Mouse (Mus musculus): ENCODE measurements around the gene Oat. TPM values are rescaled to one million over a fixed set of nuclear protein-coding genes. Genes with fewer than 3 reads are reported as not detected.
A peak's percentile ranks its signal among the peaks of the same experiment; 100 is the strongest.

Gene Oat
- polyA plus RNA-seq, 1 experiment from 2014 or later: 270 TPM

GRCm38 (mm10) chr7:132559138-132559766, 16.9 kb downstream of the Oat start:
- no peaks in the 10 kb centered on the region for H3K9me3 ChIP-seq (ENCODE audit: low read depth, low read length)
- no peak overlapping the region for H3K9ac ChIP-seq
- H3K4me2 ChIP-seq: no peak overlapping the region
- DNase-seq (peak; percentile 43), ATAC-seq (ENCODE audit: insufficient read depth) (peak; percentile 54; the same call in 1 of the 2 replicates)
- no peaks in the 10 kb centered on the region for H3K27me3 ChIP-seq (ENCODE audit: insufficient read depth, low read length)
- H3K4me3 ChIP-seq (ENCODE audit: low read depth, low read length): no peak overlapping the region
- TF ChIP-seq CTCF (IDR thresholded peaks at IDR 0.05; ENCODE audit: low read depth): no peak
- peaks cover 77% of the 10 kb centered on the region for H3K36me3 ChIP-seq (ENCODE audit: insufficient read depth)
- WGBS: 38% methylated on average over 3 of the region's 3 CpGs
- no peaks in the 10 kb centered on the region for H3K4me1 ChIP-seq (ENCODE audit: insufficient read depth)
- no peak overlapping the region; the same call in 1 of the 2 replicates for H3K27ac ChIP-seq (ENCODE audit: low read depth)

- Histone ChIP-seq H3K4me3 (ENCODE audit: low read depth, low read length) (no peak overlapping the region), H3K4me1 (ENCODE audit: insufficient read depth) (no peaks in the 10 kb centered on the region), H3K9me3 (ENCODE audit: low read depth, low read length) (no peaks in the 10 kb centered on the region), H3K4me2 (no peak overlapping the region), H3K9ac (no peak overlapping the region), H3K27ac (ENCODE audit: low read depth) (no peak overlapping the region), H3K36me3 (ENCODE audit: insufficient read depth) (peaks cover 67% of the 10 kb centered on the region), H3K27me3 (ENCODE audit: insufficient read depth, low read length) (no peaks in the 10 kb centered on the region)
- 76% methylated on average over 7 of the region's 7 CpGs for WGBS
- ATAC-seq (ENCODE audit: insufficient read depth) (no peak), DNase-seq (no peak)
- no peak for TF ChIP-seq CTCF (IDR thresholded peaks at IDR 0.05; ENCODE audit: low read depth)
Observed at GRCm38 (mm10) chr7:132558141-132558736, 18.0 kb downstream of the Oat start.

GRCm38 (mm10) chr7:132556575-132556974, 19.6 kb downstream of the Oat start:
- H3K9me3 ChIP-seq (ENCODE audit: low read depth, low read length): no peaks in the 10 kb centered on the region
- no peaks in the 10 kb centered on the region for H3K27me3 ChIP-seq (ENCODE audit: insufficient read depth, low read length)
- DNase-seq (no peak), ATAC-seq (ENCODE audit: insufficient read depth) (no peak)
- no peak overlapping the region for H3K4me3 ChIP-seq (ENCODE audit: low read depth, low read length)
- no peak overlapping the region for H3K4me2 ChIP-seq
- H3K4me1 ChIP-seq (ENCODE audit: insufficient read depth): no peaks in the 10 kb centered on the region
- no peak overlapping the region for H3K27ac ChIP-seq (ENCODE audit: low read depth)
- no peak for TF ChIP-seq CTCF (IDR thresholded peaks at IDR 0.05; ENCODE audit: low read depth)
- H3K36me3 ChIP-seq (ENCODE audit: insufficient read depth): peaks cover 50% of the 10 kb centered on the region
- H3K9ac ChIP-seq: no peak overlapping the region
- 83% methylated on average over 5 of the region's 5 CpGs for WGBS

GRCm38 (mm10) chr7:132555911-132556310, 20.3 kb downstream of the Oat start:
- Histone ChIP-seq H3K9ac (no peak overlapping the region), H3K9me3 (ENCODE audit: low read depth, low read length) (no peaks in the 10 kb centered on the region), H3K4me3 (ENCODE audit: low read depth, low read length) (no peak overlapping the region), H3K4me1 (ENCODE audit: insufficient read depth) (no peaks in the 10 kb centered on the region), H3K4me2 (no peak overlapping the region), H3K36me3 (ENCODE audit: insufficient read depth) (peaks cover 43% of the 10 kb centered on the region), H3K27ac (ENCODE audit: low read depth) (no peak overlapping the region), H3K27me3 (ENCODE audit: insufficient read depth, low read length) (no peaks in the 10 kb centered on the region)
- DNase-seq: no peak
- no peak for TF ChIP-seq CTCF (IDR thresholded peaks at IDR 0.05; ENCODE audit: low read depth)
- WGBS: 33% methylated on average over 4 of the region's 4 CpGs
- no peak for ATAC-seq (ENCODE audit: insufficient read depth)

GRCm38 (mm10) chr7:132554091-132554490, 22.1 kb downstream of the Oat start:
- Histone ChIP-seq H3K27me3 (ENCODE audit: insufficient read depth, low read length) (no peaks in the 10 kb centered on the region), H3K27ac (ENCODE audit: low read depth) (no peak overlapping the region), H3K9ac (no peak overlapping the region), H3K9me3 (ENCODE audit: low read depth, low read length) (no peaks in the 10 kb centered on the region), H3K4me2 (no peak overlapping the region), H3K36me3 (ENCODE audit: insufficient read depth) (peaks cover 26% of the 10 kb centered on the region), H3K4me3 (ENCODE audit: low read depth, low read length) (no peak overlapping the region), H3K4me1 (ENCODE audit: insufficient read depth) (no peaks in the 10 kb centered on the region)
- ATAC-seq (ENCODE audit: insufficient read depth) (no peak), DNase-seq (no peak)
- no peak for TF ChIP-seq CTCF (IDR thresholded peaks at IDR 0.05; ENCODE audit: low read depth)
- 41% methylated on average over 2 of the region's 2 CpGs for WGBS

GRCm38 (mm10) chr7:132551351-132552126, 24.7 kb downstream of the Oat start:
- Histone ChIP-seq H3K4me1 (ENCODE audit: insufficient read depth) (no peaks in the 10 kb centered on the region), H3K9ac (peak overlapping the region; percentile 42; the same call in 1 of the 2 replicates), H3K4me3 (ENCODE audit: low read depth, low read length) (peak overlapping the region; percentile 51), H3K36me3 (ENCODE audit: insufficient read depth) (peaks cover 2% of the 10 kb centered on the region; the same call in 1 of the 2 replicates), H3K9me3 (ENCODE audit: low read depth, low read length) (no peaks in the 10 kb centered on the region), H3K27me3 (ENCODE audit: insufficient read depth, low read length) (no peaks in the 10 kb centered on the region), H3K27ac (ENCODE audit: low read depth) (no peak overlapping the region), H3K4me2 (peak overlapping the region; percentile 93)
- TF ChIP-seq CTCF (IDR thresholded peaks at IDR 0.05; ENCODE audit: low read depth): peak; percentile 96
- ATAC-seq (ENCODE audit: insufficient read depth): peak; percentile 97
- DNase-seq: peak; percentile 98
- 1% methylated on average over 27 of the region's 27 CpGs for WGBS

GRCm38 (mm10) chr7:132547126-132547525, 29.1 kb downstream of the Oat start:
- Histone ChIP-seq H3K9me3 (ENCODE audit: low read depth, low read length) (no peaks in the 10 kb centered on the region), H3K4me1 (ENCODE audit: insufficient read depth) (no peaks in the 10 kb centered on the region), H3K36me3 (ENCODE audit: insufficient read depth) (no peaks in the 10 kb centered on the region), H3K4me2 (no peak overlapping the region), H3K27me3 (ENCODE audit: insufficient read depth, low read length) (no peaks in the 10 kb centered on the region), H3K9ac (no peak overlapping the region), H3K27ac (ENCODE audit: low read depth) (no peak overlapping the region), H3K4me3 (ENCODE audit: low read depth, low read length) (no peak overlapping the region)
- TF ChIP-seq CTCF (IDR thresholded peaks at IDR 0.05; ENCODE audit: low read depth): no peak
- 68% methylated on average over 3 of the region's 3 CpGs for WGBS
- ATAC-seq (ENCODE audit: insufficient read depth) (no peak), DNase-seq (no peak)

All from lung, embryonic 14.5 days (tissue).